ENCODE assay signal across 8 mouse cellular contexts in genomic region chr4:140929745-140930144, GRCm38 (mm10). TPM values are rescaled to one million over a fixed set of nuclear protein-coding genes. Genes with fewer than 3 reads are reported as not detected.
DNase-seq lines count a peak whose midpoint lies in the region; ATAC-seq lines count a peak whose summit lies in the region.
"Had no signal": no experiment of that assay in that cellular context is flagged by ENCODE, and none has a peak within 500 bp of the region (broad histone marks: within the 10 kb centered on the region; RNA-seq: fewer than 3 reads in every experiment).

No protein-coding gene starts in this region.

- no peaks in the 10 kb centered on the region for H3K36me3 ChIP-seq in stomach, embryonic 16.5 days (ENCODE audit: control insufficient read depth, insufficient read depth, low read length)
- no peaks in the 10 kb centered on the region for H3K36me3 ChIP-seq in forebrain, embryonic 15.5 days
- H3K36me3 ChIP-seq: heart, embryonic 15.5 days had no signal

- H3K9ac ChIP-seq in stomach, embryonic 16.5 days (ENCODE audit: low read length), result no peak overlapping the region
- H3K9ac ChIP-seq in forebrain, embryonic 15.5 days (replicated peaks), result no peak overlapping the region
- H3K9ac ChIP-seq: heart, embryonic 15.5 days had no signal

- ATAC-seq in stomach, embryonic 16.5 days (ENCODE audit: insufficient read depth, low FRiP score), result 0 out of 2 replicates have a peak, but pooled peaks have one; percentile 17
- no peak for ATAC-seq in forebrain, embryonic 15.5 days (replicated peaks)

- no peak overlapping the region for H3K4me2 ChIP-seq in stomach, embryonic 16.5 days (ENCODE audit: low read depth, low read length)
- no peak overlapping the region for H3K4me2 ChIP-seq in forebrain, embryonic 15.5 days (replicated peaks)
- H3K4me2 ChIP-seq: heart, embryonic 15.5 days had no signal

- H3K27me3 ChIP-seq in stomach, embryonic 16.5 days (ENCODE audit: control insufficient read depth, insufficient read depth, low read length), result no peaks in the 10 kb centered on the region
- H3K27me3 ChIP-seq in forebrain, embryonic 15.5 days, result no peaks in the 10 kb centered on the region
- H3K27me3 ChIP-seq: heart, embryonic 15.5 days had no signal

- no peaks in the 10 kb centered on the region for H3K9me3 ChIP-seq in stomach, embryonic 16.5 days (replicated peaks; ENCODE audit: control insufficient read depth, low read length)
- H3K9me3 ChIP-seq in forebrain, embryonic 15.5 days, result no peaks in the 10 kb centered on the region
- H3K9me3 ChIP-seq: heart, embryonic 15.5 days had no signal

- no peak overlapping the region for H3K4me3 ChIP-seq in stomach, embryonic 16.5 days (replicated peaks; ENCODE audit: low read length)
- no peak overlapping the region for H3K4me3 ChIP-seq in forebrain, embryonic 15.5 days
- H3K4me3 ChIP-seq: heart, embryonic 15.5 days had no signal

- WGBS in stomach, embryonic 16.5 days, result 66% methylated on average over 8 of the region's 8 CpGs
- WGBS in forebrain, embryonic 15.5 days, result 35% methylated on average over 8 of the region's 8 CpGs

- H3K4me1 ChIP-seq in stomach, embryonic 16.5 days (ENCODE audit: control insufficient read depth, insufficient read depth, low read length), result no peaks in the 10 kb centered on the region
- H3K4me1 ChIP-seq in forebrain, embryonic 15.5 days, result peaks cover 3% of the 10 kb centered on the region; the same call in 1 of the 2 replicates

- H3K27ac ChIP-seq in stomach, embryonic 16.5 days (ENCODE audit: low read length), result no peak overlapping the region
- no peak overlapping the region for H3K27ac ChIP-seq in forebrain, embryonic 15.5 days (replicated peaks)
- H3K27ac ChIP-seq: heart, embryonic 15.5 days had no signal

- DNase-seq in layer of hippocampus, adult 11-12 months (ENCODE audit: low spot score), result peak; percentile 78
- DNase-seq in layer of hippocampus, postnatal 25 days (ENCODE audit: extremely low spot score in 1 of 2, low spot score in 1 of 2), result no peak
- peak; percentile 25 to 52 for DNase-seq in frontal cortex, postnatal 14 days (ENCODE audit: low spot score in 2 of 2)
- peak; percentile 78 to 83 for DNase-seq in left cerebral cortex, adult 9 months (ENCODE audit: low spot score in 2 of 2)
- DNase-seq in embryo, embryonic 9.5 days (ENCODE audit: extremely low spot score), result no peak

RNA-seq across cellular contexts. Expression of gene Padi2, which starts 23.6 kb away (rescaled TPM):
- total RNA-seq in layer of hippocampus, postnatal 25 days (2021), result 10 to 100 TPM; 21.2 to 22.2 TPM
- 3.2 and 4.0 TPM in 2 replicates for polyA plus RNA-seq in stomach, embryonic 16.5 days (2015; fragmentation: Nextera tagmentation; extraction: Ambion mirVana)
- 0.34 and 0.90 TPM in 2 replicates for polyA plus RNA-seq in forebrain, embryonic 15.5 days (2015; fragmentation: Nextera tagmentation; extraction: Ambion mirVana)

RNA-seq across cellular contexts. Expression of gene Sdhb, which starts 31.3 kb away (rescaled TPM):
- 100 to 1,000 TPM; 182 to 190 TPM for total RNA-seq in layer of hippocampus, postnatal 25 days (2021)
- polyA plus RNA-seq in stomach, embryonic 16.5 days (2015; fragmentation: Nextera tagmentation; extraction: Ambion mirVana), result 399 and 401 TPM in 2 replicates
- polyA plus RNA-seq in forebrain, embryonic 15.5 days (2015; fragmentation: Nextera tagmentation; extraction: Ambion mirVana), result 428 and 441 TPM in 2 replicates

RNA-seq across cellular contexts. Expression of gene Atp13a2, which starts 56.9 kb away (rescaled TPM):
- total RNA-seq in layer of hippocampus, postnatal 25 days (2021), result 100 to 1,000 TPM; 168 to 172 TPM
- polyA plus RNA-seq in stomach, embryonic 16.5 days (2015; fragmentation: Nextera tagmentation; extraction: Ambion mirVana), result 37.9 and 41.7 TPM in 2 replicates
- 123 and 127 TPM in 2 replicates for polyA plus RNA-seq in forebrain, embryonic 15.5 days (2015; fragmentation: Nextera tagmentation; extraction: Ambion mirVana)

Comparison
In these comparisons a context has a peak if more than half of its experiments do, and no peak if none do; other contexts are left out.
1. DNase-seq: peak in layer of hippocampus, adult 11-12 months (single experiment), frontal cortex, postnatal 14 days (2 of 2) and left cerebral cortex, adult 9 months (2 of 2); none in layer of hippocampus, postnatal 25 days (0 of 2) and embryo, embryonic 9.5 days (single experiment).